Mouse (Mus musculus): ENCODE data around the gene Zfp59.

DNA sequence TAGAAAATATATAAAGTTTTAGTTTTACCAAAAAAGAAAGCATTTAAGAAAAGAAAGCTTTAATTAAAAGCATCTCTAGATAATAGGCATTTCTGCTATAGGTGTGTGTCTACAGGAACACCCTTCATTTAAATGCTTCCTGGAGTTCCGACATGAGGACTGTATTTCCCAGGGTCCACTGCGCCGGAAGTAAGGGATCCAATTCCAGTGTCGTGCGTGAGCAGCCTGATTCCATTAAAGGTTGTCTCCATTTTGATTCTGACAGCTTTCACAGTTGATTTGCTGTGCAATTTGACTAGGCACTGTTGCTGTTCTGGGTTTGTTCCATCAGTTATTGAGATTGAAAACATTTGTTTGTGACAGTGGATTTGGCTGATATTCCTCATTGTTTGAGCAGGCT is 35.4 kb upstream of the Zfp59 start:
- no peak for TF ChIP-seq CTCF (conservative IDR thresholded peaks at IDR 0.05 in 1 of 2, IDR thresholded peaks at IDR 0.05 in 1 of 2; ENCODE audit: low read depth in 2 of 2, low read length in 2 of 2)
- no peak for TF ChIP-seq ZC3H11A (IDR thresholded peaks at IDR 0.05; ENCODE audit: low read depth, low read length)
- no peak for TF ChIP-seq POLR2A (IDR thresholded peaks at IDR 0.05; ENCODE audit: low read depth, low read length)
